Mouse (Mus musculus) lung, embryonic 16.5 days (tissue): ENCODE measurements around the gene Dennd1a. TPM values are rescaled to one million over a fixed set of nuclear protein-coding genes. Genes with fewer than 3 reads are reported as not detected.

Experiments
- ATAC-seq: fragments of 200-750 bp; cut with Nextera tagmentation; 2 replicates; pipeline ENCODE4 v1.8.0; 2017; ENCODE audit warnings: low read depth, mild to moderate bottlenecking, moderate library complexity
- H3K27ac ChIP-seq: fragments of 300-500 bp; sonication (generic); 2 replicates; pipeline ENCODE4 v1.5.1; 2014; ENCODE audit warnings: mild to moderate bottlenecking, control low read depth, low read length
- H3K27me3 ChIP-seq: fragments of 300-500 bp; sonication (generic); 2 replicates; pipeline ENCODE4 v1.6.1; 2014; ENCODE audit warnings: low read depth, low read length, mixed read lengths; ENCODE audit not compliant: control insufficient read depth, insufficient read depth
- H3K36me3 ChIP-seq: fragments of 300-500 bp; sonication (generic); 2 replicates; pipeline ENCODE4 v1.6.1; 2014; ENCODE audit warnings: low read length; ENCODE audit not compliant: control insufficient read depth, insufficient read depth
- H3K4me1 ChIP-seq: fragments of 300-500 bp; sonication (generic); replicated peaks from 2 replicates; pipeline ENCODE4 v1.6.1; 2014; ENCODE audit warnings: low read length, mixed read lengths; ENCODE audit not compliant: control insufficient read depth, insufficient read depth
- H3K4me2 ChIP-seq: fragments of 300-500 bp; sonication (generic); 2 replicates; pipeline ENCODE4 v1.6.1; 2014; ENCODE audit warnings: low read depth, low read length, control low read depth
- H3K4me3 ChIP-seq: fragments of 300-500 bp; sonication (generic); 2 replicates; pipeline ENCODE4 v1.5.1; 2014; ENCODE audit warnings: mild to moderate bottlenecking, low read length, control low read depth
- H3K9ac ChIP-seq: fragments of 300-500 bp; sonication (generic); 2 replicates; pipeline ENCODE4 v1.6.1; 2014; ENCODE audit warnings: low read length, control low read depth
- H3K9me3 ChIP-seq: fragments of 300-500 bp; sonication (generic); 2 replicates; pipeline ENCODE4 v1.6.1; 2016; ENCODE audit warnings: low read length; ENCODE audit not compliant: control insufficient read depth
- WGBS: fragments of 180-500 bp; shearing (Covaris S2); extraction: QIAGEN DNeasy Blood & Tissue Kit; methylation state at CpG from one replicate; pipeline ENCODE4 v1.1.7; 2014; 5-methylcytosine and 5-hydroxymethylcytosine counted together
- microRNA-seq: library from miRNA; unstranded; fragments of <30 nt; microRNA quantifications from one replicate; pipeline ENCODE4, GENCODE M21; 2016
- polyA plus RNA-seq: library from polyadenylated mRNA; unstranded; fragments of >200 nt; fragmentation: Nextera tagmentation; extraction: Ambion mirVana; gene quantifications from 2 replicates; pipeline ENCODE4 v1.2.1, GENCODE M21; 2015

Gene Dennd1a
- polyA plus RNA-seq, 1 experiment from 2014 or later = 11.7 TPM

DNA sequence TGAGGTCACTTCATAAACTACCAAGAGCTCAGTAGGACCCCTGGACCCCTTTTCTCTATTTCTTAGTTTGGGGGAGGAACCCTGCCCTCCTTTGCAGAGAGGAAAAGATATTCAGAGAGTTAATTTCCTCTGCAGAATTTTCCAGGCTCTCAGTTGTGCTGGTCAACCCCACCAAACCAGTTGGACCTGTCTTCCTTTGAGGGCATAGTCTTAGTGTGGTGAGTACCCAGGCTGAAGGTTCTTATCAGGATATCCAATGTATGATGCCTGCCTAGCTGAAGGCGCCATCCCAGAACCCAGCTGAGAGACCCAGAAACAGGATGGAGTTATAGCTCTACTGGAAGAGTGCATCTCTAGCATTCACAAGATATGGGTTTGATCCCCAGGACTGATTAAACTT is 536.1 kb downstream of the Dennd1a start:
- no peaks in the 10 kb centered on the region; the same call in 1 of the 2 replicates for H3K4me1 ChIP-seq
- no peaks in the 10 kb centered on the region for H3K9me3 ChIP-seq
- H3K4me2 ChIP-seq = no peak overlapping the region
- ATAC-seq = 0 out of 2 replicates have a peak, but pooled peaks have one; percentile 51
- no peak overlapping the region for H3K4me3 ChIP-seq
- no peaks in the 10 kb centered on the region for H3K36me3 ChIP-seq
- H3K9ac ChIP-seq = no peak overlapping the region
- 76% methylated on average over 1 of the region's 1 CpGs for WGBS
- H3K27me3 ChIP-seq = no peaks in the 10 kb centered on the region
- H3K27ac ChIP-seq = no peak overlapping the region

DNA sequence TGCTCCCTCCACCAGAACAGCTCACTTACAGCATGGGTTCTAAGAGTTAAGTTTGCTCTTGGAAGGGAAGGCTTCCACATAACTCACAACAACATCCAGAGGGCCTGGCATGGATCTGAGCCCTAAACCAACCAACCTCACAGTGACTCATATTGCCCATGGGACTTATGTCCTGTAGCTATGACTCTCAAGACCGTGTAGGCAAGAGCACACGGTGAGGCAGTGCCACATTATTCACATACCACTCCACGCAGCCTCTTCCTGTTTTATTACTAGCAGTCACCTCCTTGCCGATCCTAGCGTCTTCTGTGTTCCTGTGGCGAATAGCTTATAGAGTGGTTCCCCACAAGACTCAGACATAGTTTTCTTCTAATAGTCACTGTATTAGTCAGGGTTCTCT is 537.9 kb downstream of the Dennd1a start:
- no peak overlapping the region for H3K9ac ChIP-seq

More for the DNA sequence above, 537.9 kb downstream of the Dennd1a start:
- H3K4me3 ChIP-seq = no peak overlapping the region
- H3K27ac ChIP-seq = no peak overlapping the region
- no peaks in the 10 kb centered on the region for H3K27me3 ChIP-seq
- WGBS = 40% methylated on average over 6 of the region's 6 CpGs
- H3K36me3 ChIP-seq = no peaks in the 10 kb centered on the region
- H3K9me3 ChIP-seq = no peaks in the 10 kb centered on the region
- no peaks in the 10 kb centered on the region; the same call in 1 of the 2 replicates for H3K4me1 ChIP-seq
- H3K4me2 ChIP-seq = no peak overlapping the region
- peak; percentile 32; the same call in 1 of the 2 replicates for ATAC-seq

Small RNAs within 50 kb of the gene (microRNA-seq; reads per million reads assigned to microRNA genes)
- not detected for gene Gm44455

Other genes starting within 250 kb of the Dennd1a start
- not detected in 2 replicates for gene Lhx2, start 51.9 kb upstream of the Dennd1a start, polyA plus RNA-seq
- 117 and 122 TPM in 2 replicates for gene Nek6, start 224.3 kb upstream of the Dennd1a start, polyA plus RNA-seq